Mouse (Mus musculus) kidney, adult 2 months (tissue): ENCODE data around the gene Phka1.

Experiments used
- CTCF ChIP-seq: fragments of 200-500 bp; conservative IDR thresholded peaks from 2 replicates; pipeline ENCODE4 v1.5.1; 2011; ENCODE audit warnings: low read depth, mild to moderate bottlenecking, control low read depth, low read length, moderate library complexity, mixed read lengths; ENCODE audit not compliant: insufficient read depth, insufficient read length
- POLR2A ChIP-seq: fragments of 200-500 bp; IDR thresholded peaks from one replicate; pipeline ENCODE4 v1.6.1; 2011; ENCODE audit warnings: low read depth, low read length, control low read depth

GRCm38 (mm10) chrX:102666641-102667040 is 22.6 kb upstream of the Phka1 start:
- TF ChIP-seq CTCF: no peak
- no peak for TF ChIP-seq POLR2A
